Mouse (Mus musculus): ENCODE data around the gene Dpf3. TPM values are rescaled to one million over a fixed set of nuclear protein-coding genes. Genes with fewer than 3 reads are reported as not detected.

The Dpf3 gene
- polyA plus RNA-seq, 1 experiment = 1.6 TPM

- no peaks in the 10 kb centered on the region for H3K4me1 ChIP-seq (ENCODE audit: control insufficient read depth, insufficient read depth, insufficient read length)
- WGBS = 82% methylated on average over 17 of the region's 17 CpGs
- H3K4me3 ChIP-seq (ENCODE audit: extremely low read depth, insufficient read depth, insufficient read length) = no peak overlapping the region
- DNase-seq (ENCODE audit: low read depth in 1 of 2, low spot score in 2 of 2) = no peak
- no peaks in the 10 kb centered on the region for H3K27me3 ChIP-seq (ENCODE audit: control insufficient read depth, insufficient read depth, low read length)
- H3K27ac ChIP-seq (ENCODE audit: insufficient read depth, low read length) = no peak overlapping the region
- no peaks in the 10 kb centered on the region for H3K36me3 ChIP-seq (ENCODE audit: control insufficient read depth, insufficient read depth, low read length)
- TF ChIP-seq POLR2A (IDR thresholded peaks at IDR 0.05; ENCODE audit: low read depth, low read length) = no peak
- no peak for TF ChIP-seq CTCF (IDR thresholded peaks at IDR 0.05; ENCODE audit: extremely low read depth, insufficient read depth, insufficient read length, insufficient replicate concordance)
Observed at GRCm38 (mm10) chr12:83286496-83287492, 200.7 kb downstream of the Dpf3 start.

GRCm38 (mm10) chr12:83283591-83284320 lies 203.8 kb downstream of the Dpf3 start:
- no peaks in the 10 kb centered on the region for H3K4me1 ChIP-seq (ENCODE audit: control insufficient read depth, insufficient read depth, insufficient read length)
- no peak for DNase-seq (ENCODE audit: low read depth in 1 of 2, low spot score in 2 of 2)
- no peak overlapping the region for H3K4me3 ChIP-seq (ENCODE audit: extremely low read depth, insufficient read depth, insufficient read length)
- TF ChIP-seq POLR2A (IDR thresholded peaks at IDR 0.05; ENCODE audit: low read depth, low read length) = no peak
- TF ChIP-seq CTCF (IDR thresholded peaks at IDR 0.05; ENCODE audit: extremely low read depth, insufficient read depth, insufficient read length, insufficient replicate concordance) = no peak
- WGBS = 90% methylated on average over 6 of the region's 6 CpGs
- no peak overlapping the region for H3K27ac ChIP-seq (ENCODE audit: insufficient read depth, low read length)
- no peaks in the 10 kb centered on the region for H3K27me3 ChIP-seq (ENCODE audit: control insufficient read depth, insufficient read depth, low read length)
- no peaks in the 10 kb centered on the region for H3K36me3 ChIP-seq (ENCODE audit: control insufficient read depth, insufficient read depth, low read length)

DNA sequence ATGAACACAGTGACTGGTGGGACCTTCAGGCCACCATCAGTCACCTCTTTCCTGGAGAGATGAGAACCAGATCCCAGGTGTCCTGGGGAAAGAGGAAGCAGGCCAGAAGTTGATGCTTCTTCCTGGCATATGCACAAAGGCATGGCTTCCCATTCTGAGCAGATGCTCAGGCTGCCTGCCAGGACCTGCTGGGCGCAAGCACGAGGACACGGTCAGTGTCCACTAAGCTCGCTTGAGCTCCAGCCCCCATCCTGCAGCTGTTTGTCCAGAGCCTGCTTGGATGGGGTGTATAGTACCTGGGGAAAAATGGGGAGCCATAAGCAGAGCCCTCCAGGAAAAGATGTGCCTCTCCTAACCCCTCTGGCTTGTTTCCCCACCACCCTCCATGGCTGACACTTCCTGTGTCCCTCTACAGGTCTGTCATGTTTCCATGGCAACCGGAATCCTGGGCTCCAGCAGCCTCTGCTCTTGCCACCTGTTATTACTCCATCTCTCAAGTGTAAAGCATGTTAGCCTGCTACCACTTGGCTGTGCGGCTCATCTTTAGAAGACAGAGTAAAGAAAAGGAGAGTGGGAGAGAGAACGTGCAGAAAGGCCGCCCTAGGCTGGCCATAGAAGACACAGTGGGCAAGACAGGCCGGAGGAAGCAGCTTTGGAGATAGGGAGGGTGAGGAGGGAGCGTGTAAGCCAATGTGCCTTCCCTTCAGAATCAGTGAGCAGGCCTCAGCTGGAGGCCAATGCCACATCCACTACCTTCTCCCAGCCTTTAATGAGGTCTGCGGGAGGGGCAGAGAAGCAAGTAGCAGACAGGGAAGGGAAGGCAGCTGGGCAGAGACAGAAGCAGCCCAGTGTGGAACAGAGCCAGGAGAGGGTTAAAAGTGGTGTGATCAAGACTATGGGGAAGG lies 209.7 kb downstream of the Dpf3 start:
- 90% methylated on average over 11 of the region's 11 CpGs for WGBS
- no peaks in the 10 kb centered on the region for H3K27me3 ChIP-seq (ENCODE audit: control insufficient read depth, insufficient read depth, low read length)
- H3K27ac ChIP-seq (ENCODE audit: insufficient read depth, low read length) = no peak overlapping the region
- TF ChIP-seq CTCF (IDR thresholded peaks at IDR 0.05; ENCODE audit: extremely low read depth, insufficient read depth, insufficient read length, insufficient replicate concordance) (no peak), POLR2A (IDR thresholded peaks at IDR 0.05; ENCODE audit: low read depth, low read length) (no peak)
- H3K4me3 ChIP-seq (ENCODE audit: extremely low read depth, insufficient read depth, insufficient read length) = no peak overlapping the region
- H3K36me3 ChIP-seq (ENCODE audit: control insufficient read depth, insufficient read depth, low read length) = no peaks in the 10 kb centered on the region
- DNase-seq (ENCODE audit: low read depth in 1 of 2, low spot score in 2 of 2) = no peak
- H3K4me1 ChIP-seq (ENCODE audit: control insufficient read depth, insufficient read depth, insufficient read length) = no peaks in the 10 kb centered on the region

GRCm38 (mm10) chr12:83271215-83271614 lies 216.3 kb downstream of the Dpf3 start:
- TF ChIP-seq POLR2A (IDR thresholded peaks at IDR 0.05; ENCODE audit: low read depth, low read length) (no peak), CTCF (IDR thresholded peaks at IDR 0.05; ENCODE audit: extremely low read depth, insufficient read depth, insufficient read length, insufficient replicate concordance) (no peak)
- Histone ChIP-seq H3K4me3 (ENCODE audit: extremely low read depth, insufficient read depth, insufficient read length) (no peak overlapping the region), H3K27me3 (ENCODE audit: control insufficient read depth, insufficient read depth, low read length) (no peaks in the 10 kb centered on the region), H3K36me3 (ENCODE audit: control insufficient read depth, insufficient read depth, low read length) (no peaks in the 10 kb centered on the region), H3K27ac (ENCODE audit: insufficient read depth, low read length) (no peak overlapping the region), H3K4me1 (ENCODE audit: control insufficient read depth, insufficient read depth, insufficient read length) (no peaks in the 10 kb centered on the region)
- no peak for DNase-seq (ENCODE audit: low read depth in 1 of 2, low spot score in 2 of 2)
- 87% methylated on average over 3 of the region's 3 CpGs for WGBS

GRCm38 (mm10) chr12:83268504-83268922 lies 219.0 kb downstream of the Dpf3 start:
- Histone ChIP-seq H3K27ac (ENCODE audit: insufficient read depth, low read length) (no peak overlapping the region), H3K36me3 (ENCODE audit: control insufficient read depth, insufficient read depth, low read length) (no peaks in the 10 kb centered on the region), H3K27me3 (ENCODE audit: control insufficient read depth, insufficient read depth, low read length) (no peaks in the 10 kb centered on the region), H3K4me1 (ENCODE audit: control insufficient read depth, insufficient read depth, insufficient read length) (no peaks in the 10 kb centered on the region), H3K4me3 (ENCODE audit: extremely low read depth, insufficient read depth, insufficient read length) (no peak overlapping the region)
- DNase-seq (ENCODE audit: low read depth in 1 of 2, low spot score in 2 of 2) = no peak
- WGBS = 88% methylated on average over 11 of the region's 11 CpGs
- TF ChIP-seq CTCF (IDR thresholded peaks at IDR 0.05; ENCODE audit: extremely low read depth, insufficient read depth, insufficient read length, insufficient replicate concordance) (no peak), POLR2A (IDR thresholded peaks at IDR 0.05; ENCODE audit: low read depth, low read length) (no peak)

GRCm38 (mm10) chr12:83260540-83260939 lies 227.0 kb downstream of the Dpf3 start:
- Histone ChIP-seq H3K4me1 (ENCODE audit: control insufficient read depth, insufficient read depth, insufficient read length) (no peaks in the 10 kb centered on the region), H3K4me3 (ENCODE audit: extremely low read depth, insufficient read depth, insufficient read length) (no peak overlapping the region), H3K27me3 (ENCODE audit: control insufficient read depth, insufficient read depth, low read length) (no peaks in the 10 kb centered on the region), H3K36me3 (ENCODE audit: control insufficient read depth, insufficient read depth, low read length) (no peaks in the 10 kb centered on the region), H3K27ac (ENCODE audit: insufficient read depth, low read length) (no peak overlapping the region)
- TF ChIP-seq CTCF (IDR thresholded peaks at IDR 0.05; ENCODE audit: extremely low read depth, insufficient read depth, insufficient read length, insufficient replicate concordance) (no peak), POLR2A (IDR thresholded peaks at IDR 0.05; ENCODE audit: low read depth, low read length) (no peak)
- DNase-seq (ENCODE audit: low read depth in 1 of 2, low spot score in 2 of 2) = no peak
- 81% methylated on average over 2 of the region's 2 CpGs for WGBS
